Mouse (Mus musculus): ENCODE data around the gene Dync1i2. TPM values are rescaled to one million over a fixed set of nuclear protein-coding genes. Genes with fewer than 3 reads are reported as not detected.

The Dync1i2 gene
- polyA plus RNA-seq, 1 experiment from 2014 or later, result 118 TPM

DNA sequence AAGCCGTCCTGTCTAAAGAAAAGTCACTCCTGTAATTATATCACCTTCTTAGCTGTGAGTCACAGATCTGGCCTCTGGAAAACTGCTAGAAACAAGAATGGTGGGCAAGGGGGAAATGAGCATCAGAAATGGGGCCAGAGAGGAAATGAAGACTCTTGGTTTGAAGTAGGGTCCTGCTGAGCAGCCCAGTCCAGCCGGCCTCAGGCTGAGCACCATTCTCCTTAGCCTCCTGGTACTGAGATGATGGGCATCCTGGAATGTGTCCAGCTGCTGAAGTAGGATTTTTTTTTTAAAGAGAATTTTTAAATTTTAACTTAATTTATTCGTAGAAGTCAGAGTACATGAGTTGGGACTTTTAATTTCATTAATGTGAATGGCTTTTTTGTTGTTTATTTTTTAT is 93.3 kb downstream of the Dync1i2 start:
- Histone ChIP-seq H3K27me3 (no peaks in the 10 kb centered on the region), H3K4me2 (replicated peaks) (no peak overlapping the region), H3K27ac (no peak overlapping the region), H3K9ac (no peak overlapping the region), H3K9me3 (no peaks in the 10 kb centered on the region), H3K36me3 (no peaks in the 10 kb centered on the region), H3K4me3 (no peak overlapping the region), H3K4me1 (peaks cover 17% of the 10 kb centered on the region; the same call in 1 of the 2 replicates)
- WGBS, result 29% methylated on average over 3 of the region's 3 CpGs
- peak; percentile 69; the same call in 1 of the 2 replicates for ATAC-seq (ENCODE audit: insufficient number of reproducible peaks, insufficient read depth, low FRiP score, low TSS enrichment)

DNA sequence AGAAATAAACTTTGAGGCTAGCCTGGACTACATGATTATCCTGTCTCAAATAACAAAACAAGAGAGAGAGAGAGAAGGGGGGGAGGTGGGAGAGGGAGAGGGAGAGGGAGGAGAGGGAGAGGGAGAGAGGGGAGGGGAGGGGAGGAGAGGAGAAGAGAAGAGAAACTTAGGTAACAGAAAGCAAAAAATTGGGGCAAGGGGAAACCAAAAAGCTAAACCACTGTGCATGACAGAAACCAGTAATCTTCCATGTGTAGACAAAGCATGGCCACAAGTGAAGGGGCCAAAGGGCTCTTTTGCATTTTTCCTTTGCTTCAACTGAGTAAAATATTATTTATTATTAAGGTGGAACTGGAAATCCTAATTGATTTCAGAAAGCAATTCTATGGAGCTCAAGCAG is 94.9 kb downstream of the Dync1i2 start:
- Histone ChIP-seq H3K27ac (no peak overlapping the region), H3K4me2 (replicated peaks) (no peak overlapping the region), H3K27me3 (no peaks in the 10 kb centered on the region), H3K4me1 (peaks cover 17% of the 10 kb centered on the region; the same call in 1 of the 2 replicates), H3K9me3 (no peaks in the 10 kb centered on the region), H3K36me3 (peaks cover 9% of the 10 kb centered on the region; the same call in 1 of the 2 replicates), H3K9ac (no peak overlapping the region), H3K4me3 (no peak overlapping the region)
- no peak for ATAC-seq (ENCODE audit: insufficient number of reproducible peaks, insufficient read depth, low FRiP score, low TSS enrichment)

DNA sequence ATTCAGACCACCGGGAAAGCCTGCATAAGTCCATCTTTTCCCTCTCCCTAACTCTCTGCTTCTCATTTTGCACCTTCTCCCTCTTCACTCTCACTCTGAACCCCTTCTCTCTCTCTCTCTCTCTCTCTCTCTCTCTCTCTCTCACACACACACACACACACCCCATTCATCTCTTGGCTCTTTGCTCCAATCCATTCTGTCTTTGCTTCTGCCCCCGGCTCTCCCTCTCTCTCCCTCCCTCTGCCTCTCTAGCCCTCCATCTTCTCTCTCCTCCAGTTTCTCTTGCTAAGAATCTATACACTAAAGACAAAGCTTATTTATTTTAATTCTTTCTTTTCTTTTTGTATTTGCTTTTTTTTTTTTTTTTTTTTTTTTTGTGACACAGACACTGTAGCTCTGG is 98.2 kb downstream of the Dync1i2 start:
- Histone ChIP-seq H3K27ac (no peak overlapping the region), H3K9me3 (no peaks in the 10 kb centered on the region), H3K36me3 (peaks cover 15% of the 10 kb centered on the region; the same call in 1 of the 2 replicates), H3K4me2 (replicated peaks) (no peak overlapping the region), H3K4me3 (no peak overlapping the region), H3K27me3 (no peaks in the 10 kb centered on the region), H3K9ac (no peak overlapping the region), H3K4me1 (peaks cover 17% of the 10 kb centered on the region)
- ATAC-seq (ENCODE audit: insufficient number of reproducible peaks, insufficient read depth, low FRiP score, low TSS enrichment), result no peak
- 54% methylated on average over 2 of the region's 2 CpGs for WGBS

GRCm38 (mm10) chr2:71312067-71312466 is 100.6 kb downstream of the Dync1i2 start:
- H3K4me1 ChIP-seq, result peaks cover 29% of the 10 kb centered on the region
- ATAC-seq (ENCODE audit: insufficient number of reproducible peaks, insufficient read depth, low FRiP score, low TSS enrichment), result no peak
- H3K27me3 ChIP-seq, result no peaks in the 10 kb centered on the region
- WGBS, result 34% methylated on average over 10 of the region's 10 CpGs
- no peaks in the 10 kb centered on the region for H3K9me3 ChIP-seq
- H3K9ac ChIP-seq, result no peak overlapping the region
- no peak overlapping the region for H3K4me2 ChIP-seq (replicated peaks)
- no peak overlapping the region for H3K4me3 ChIP-seq
- 0 out of 2 replicates have a peak overlapping the region, but pooled peaks have one; percentile 3 for H3K27ac ChIP-seq
- H3K36me3 ChIP-seq, result peaks cover 15% of the 10 kb centered on the region; the same call in 1 of the 2 replicates

Other genes starting within 250 kb of the Dync1i2 start
- gene Dcaf17, start 156.4 kb upstream of the Dync1i2 start, polyA plus RNA-seq (2016; fragmentation: Nextera tagmentation; extraction: Ambion mirVana), result 29.6 and 31.8 TPM in 2 replicates
- gene Mettl8, start 156.1 kb upstream of the Dync1i2 start, polyA plus RNA-seq (2016; fragmentation: Nextera tagmentation; extraction: Ambion mirVana), result 17.9 and 20.0 TPM in 2 replicates
- 2.2 and 2.8 TPM in 2 replicates for gene Cybrd1, start 93.8 kb upstream of the Dync1i2 start, polyA plus RNA-seq (2016; fragmentation: Nextera tagmentation; extraction: Ambion mirVana)
- 44.0 and 45.8 TPM in 2 replicates for gene Slc25a12, start 156.0 kb downstream of the Dync1i2 start, polyA plus RNA-seq (2016; fragmentation: Nextera tagmentation; extraction: Ambion mirVana)
- 134 and 135 TPM in 2 replicates for gene Hat1, start 177.3 kb downstream of the Dync1i2 start, polyA plus RNA-seq (2016; fragmentation: Nextera tagmentation; extraction: Ambion mirVana)
- 46.8 and 48.7 TPM in 2 replicates for gene Metap1d, start 241.6 kb downstream of the Dync1i2 start, polyA plus RNA-seq (2016; fragmentation: Nextera tagmentation; extraction: Ambion mirVana)

All from embryonic facial prominence, embryonic 12.5 days (tissue).